Mouse (Mus musculus) MEL (cell line): ENCODE measurements at regions not wholly inside any gene's neighbourhood (a gene's known extent, or its start where the extent isn't known, plus 50 kb on each side); places are given as distances from the start of the nearest gene placed in this dataset.

Source experiments
- CHD2 ChIP-seq: IDR thresholded peaks from 2 replicates; pipeline ENCODE4 v1.6.1; 2011; ENCODE audit warnings: low read length, improper control_type of control experiment
- POLR2A ChIP-seq, 2 experiments: IDR thresholded peaks; 2 replicates each; pipeline ENCODE4 v1.6.1; 2011 to 2012; ENCODE audit warnings: low read length in 2 of 2, mild to moderate bottlenecking in 2 of 2, control low read depth in 1 of 2, improper control_type of control experiment in 1 of 2, low read depth in 1 of 2, moderate library complexity in 1 of 2; ENCODE audit not compliant: control insufficient read depth in 1 of 2, insufficient read depth in 1 of 2, poor library complexity in 1 of 2

GRCm38 (mm10) chr13:101863015-101863414, 95.0 kb upstream of the Pik3r1 start:
- TF ChIP-seq POLR2A (IDR thresholded peaks at IDR 0.05; ENCODE audit: control insufficient read depth in 1 of 2, insufficient read depth in 1 of 2, low read depth in 1 of 2, low read length in 2 of 2, poor library complexity in 1 of 2) (no peak), CHD2 (no peak)
